Mouse (Mus musculus) MEL (cell line): ENCODE data around the gene Clec4f. TPM values are rescaled to one million over a fixed set of nuclear protein-coding genes. Genes with fewer than 3 reads are reported as not detected.

Experiments
- DNase-seq: peaks from one replicate; pipeline ENCODE4 v3.0.0; 2011; ENCODE audit warnings: low read depth, low spot score
- H3K27ac ChIP-seq: 2 replicates; pipeline ENCODE4 v1.5.1; 2012; ENCODE audit warnings: low read depth, mild to moderate bottlenecking, control low read depth, low read length, moderate library complexity; ENCODE audit not compliant: control insufficient read depth
- H3K27me3 ChIP-seq, 2 experiments: fragments of 150-350 bp in 1 of 2; sonication (generic) in 1 of 2; 2 replicates each; pipeline ENCODE4 v1.6.1; 2012; ENCODE audit warnings: low read length in 2 of 2, mild to moderate bottlenecking in 2 of 2, improper control_type of control experiment in 1 of 2, moderate library complexity in 1 of 2; ENCODE audit not compliant: insufficient read depth in 2 of 2, control insufficient read depth in 1 of 2
- H3K36me3 ChIP-seq, 2 experiments: 2 replicates each; pipeline ENCODE4 v1.6.1; 2012 to 2014; ENCODE audit warnings: low read length in 2 of 2, improper control_type of control experiment in 1 of 2, inconsistent platforms in 1 of 2, mild to moderate bottlenecking in 1 of 2; ENCODE audit not compliant: insufficient read depth in 2 of 2, control insufficient read depth in 1 of 2
- H3K4me1 ChIP-seq, 2 experiments: fragments of 150-350 bp in 1 of 2; sonication (generic) in 1 of 2; 2 replicates each; pipeline ENCODE4 v1.6.1; 2012; ENCODE audit warnings: low read length in 2 of 2, improper control_type of control experiment in 1 of 2, mild to moderate bottlenecking in 1 of 2; ENCODE audit not compliant: insufficient read depth in 2 of 2, control insufficient read depth in 1 of 2
- H3K4me3 ChIP-seq, 2 experiments: fragments of 150-350 bp in 1 of 2; sonication (generic) in 1 of 2; 2 replicates each; pipeline ENCODE4 v1.5.1; 2012; ENCODE audit warnings: low read depth in 2 of 2, low read length in 2 of 2, mild to moderate bottlenecking in 2 of 2, moderate library complexity in 2 of 2, control low read depth in 1 of 2, improper control_type of control experiment in 1 of 2; ENCODE audit not compliant: control insufficient read depth in 1 of 2, insufficient read depth in 1 of 2
- H3K79me2 ChIP-seq: 2 replicates; pipeline ENCODE4 v1.6.1; 2012; ENCODE audit warnings: mild to moderate bottlenecking, low read length, moderate library complexity; ENCODE audit not compliant: control insufficient read depth, poor library complexity, insufficient read depth
- H3K9ac ChIP-seq: 2 replicates; pipeline ENCODE4 v1.6.1; 2012; ENCODE audit warnings: low read depth, mild to moderate bottlenecking, control low read depth, low read length, moderate library complexity; ENCODE audit not compliant: control insufficient read depth, poor library complexity, severe bottlenecking
- H3K9me3 ChIP-seq: fragments of 150-350 bp; sonication (generic); replicated peaks from 2 replicates; pipeline ENCODE4 v1.6.1; 2012; ENCODE audit warnings: mild to moderate bottlenecking, low read length, improper control_type of control experiment, moderate library complexity; ENCODE audit not compliant: insufficient read depth
- CHD2 ChIP-seq: IDR thresholded peaks from 2 replicates; pipeline ENCODE4 v1.6.1; 2011; ENCODE audit warnings: low read length, improper control_type of control experiment
- CTCF ChIP-seq, 3 experiments: IDR thresholded peaks in 2 of 3; conservative IDR thresholded peaks in 1 of 3; 2 replicates each; pipeline ENCODE4 v1.5.1; 2011 to 2012; ENCODE audit warnings: low read length in 3 of 3, low read depth in 2 of 3, mild to moderate bottlenecking in 2 of 3, improper control_type of control experiment in 1 of 3, inconsistent platforms in 1 of 3, mixed read lengths in 1 of 3, moderate library complexity in 1 of 3; ENCODE audit not compliant: control insufficient read depth in 1 of 3, insufficient read depth in 1 of 3, poor library complexity in 1 of 3, severe bottlenecking in 1 of 3
- E2F4 ChIP-seq: IDR thresholded peaks from 2 replicates; pipeline ENCODE4 v1.6.1; 2011; ENCODE audit warnings: low read depth, low read length, improper control_type of control experiment, borderline replicate concordance
- ELF1 ChIP-seq: IDR thresholded peaks from 2 replicates; pipeline ENCODE4 v1.6.1; 2014; ENCODE audit warnings: low read depth, mild to moderate bottlenecking, inconsistent platforms, low read length, improper control_type of control experiment, moderate library complexity
- EP300 ChIP-seq, 2 experiments: IDR thresholded peaks; 2 replicates each; pipeline ENCODE4 v1.6.1; 2011; ENCODE audit warnings: improper control_type of control experiment in 2 of 2, low read length in 2 of 2, low read depth in 1 of 2, mild to moderate bottlenecking in 1 of 2
- GABPA ChIP-seq: IDR thresholded peaks from 2 replicates; pipeline ENCODE4 v1.6.1; 2012; ENCODE audit warnings: low read depth, mild to moderate bottlenecking, inconsistent platforms, low read length, improper control_type of control experiment, moderate library complexity
- GATA1 ChIP-seq: IDR thresholded peaks from 2 replicates; pipeline ENCODE4 v1.6.1; 2011; ENCODE audit warnings: low read depth, low read length, improper control_type of control experiment
- HCFC1 ChIP-seq: IDR thresholded peaks from 2 replicates; pipeline ENCODE4 v1.6.1; 2012; ENCODE audit warnings: low read depth, mild to moderate bottlenecking, inconsistent platforms, low read length, improper control_type of control experiment, moderate library complexity
- JUND ChIP-seq: IDR thresholded peaks from 2 replicates; pipeline ENCODE4 v1.6.1; 2011; ENCODE audit warnings: low read depth, mild to moderate bottlenecking, improper control_type of control experiment, low read length
- KAT2A ChIP-seq: conservative IDR thresholded peaks from 2 replicates; pipeline ENCODE4 v1.6.1; 2012; ENCODE audit warnings: low read depth, low read length, improper control_type of control experiment, inconsistent platforms
- NELFE ChIP-seq: IDR thresholded peaks from 2 replicates; pipeline ENCODE4 v1.6.1; 2011; ENCODE audit warnings: low read depth, low read length, improper control_type of control experiment
- NRF1 ChIP-seq: IDR thresholded peaks from 2 replicates; pipeline ENCODE4 v1.6.1; 2014; ENCODE audit warnings: low read depth, mild to moderate bottlenecking, inconsistent platforms, low read length, improper control_type of control experiment, moderate library complexity; ENCODE audit not compliant: poor library complexity, insufficient read depth, severe bottlenecking
- POLR2A ChIP-seq, 2 experiments: IDR thresholded peaks; 2 replicates each; pipeline ENCODE4 v1.6.1; 2011 to 2012; ENCODE audit warnings: low read length in 2 of 2, mild to moderate bottlenecking in 2 of 2, control low read depth in 1 of 2, improper control_type of control experiment in 1 of 2, low read depth in 1 of 2, moderate library complexity in 1 of 2; ENCODE audit not compliant: control insufficient read depth in 1 of 2, insufficient read depth in 1 of 2, poor library complexity in 1 of 2
- RAD21 ChIP-seq: IDR thresholded peaks from 2 replicates; pipeline ENCODE4 v1.6.1; 2011; ENCODE audit warnings: mild to moderate bottlenecking, low read depth, low read length, improper control_type of control experiment
- SIN3A ChIP-seq: IDR thresholded peaks from 2 replicates; pipeline ENCODE4 v1.6.1; 2012; ENCODE audit warnings: low read length, improper control_type of control experiment, inconsistent platforms
- SMC3 ChIP-seq: IDR thresholded peaks from 2 replicates; pipeline ENCODE4 v1.6.1; 2011; ENCODE audit warnings: low read depth, low read length, improper control_type of control experiment
- UBTF ChIP-seq: IDR thresholded peaks from 2 replicates; pipeline ENCODE4 v1.6.1; 2012; ENCODE audit warnings: low read depth, mild to moderate bottlenecking, inconsistent platforms, low read length, improper control_type of control experiment, moderate library complexity, borderline replicate concordance; ENCODE audit not compliant: insufficient read depth
- USF2 ChIP-seq, 2 experiments: IDR thresholded peaks; 2 replicates each; pipeline ENCODE4 v1.6.1; 2011 to 2012; ENCODE audit warnings: improper control_type of control experiment in 2 of 2, low read length in 2 of 2, borderline replicate concordance in 1 of 2, inconsistent platforms in 1 of 2, low read depth in 1 of 2, mild to moderate bottlenecking in 1 of 2; ENCODE audit not compliant: insufficient read depth in 1 of 2
- ZC3H11A ChIP-seq: IDR thresholded peaks from 2 replicates; pipeline ENCODE4 v1.6.1; 2012; ENCODE audit warnings: low read depth, mild to moderate bottlenecking, inconsistent platforms, low read length, improper control_type of control experiment
- ZKSCAN1 ChIP-seq: IDR thresholded peaks from 2 replicates; pipeline ENCODE4 v1.6.1; 2012; ENCODE audit warnings: low read depth, mild to moderate bottlenecking, inconsistent platforms, low read length, improper control_type of control experiment, moderate library complexity
- ZMIZ1 ChIP-seq: IDR thresholded peaks from 2 replicates; pipeline ENCODE4 v1.6.1; 2012; ENCODE audit warnings: low read depth, mild to moderate bottlenecking, inconsistent platforms, low read length, improper control_type of control experiment, moderate library complexity
- polyA plus RNA-seq, 2 experiments: library from polyadenylated mRNA; stranded (reverse) in 1 of 2; unstranded in 1 of 2; fragments of >175 nt in 1 of 2; fragments of >200 nt in 1 of 2; gene quantifications; 2 replicates each; pipeline versions ENCODE4 v1.2.1 to v1.2.4; 2012; ENCODE audit warnings: low replicate concordance in 2 of 2, low read depth in 1 of 2; ENCODE audit not compliant: insufficient read length in 2 of 2, insufficient read depth in 1 of 2, missing spikeins in 1 of 2
- total RNA-seq: library from RNA; depleted of rRNA; stranded (reverse); fragments of 300-350 nt; gene quantifications from 2 replicates; pipeline ENCODE4 v1.2.3, GENCODE M21; 2012

The Clec4f gene
- total and polyA plus RNA-seq, 3 experiments: not detected

DNA sequence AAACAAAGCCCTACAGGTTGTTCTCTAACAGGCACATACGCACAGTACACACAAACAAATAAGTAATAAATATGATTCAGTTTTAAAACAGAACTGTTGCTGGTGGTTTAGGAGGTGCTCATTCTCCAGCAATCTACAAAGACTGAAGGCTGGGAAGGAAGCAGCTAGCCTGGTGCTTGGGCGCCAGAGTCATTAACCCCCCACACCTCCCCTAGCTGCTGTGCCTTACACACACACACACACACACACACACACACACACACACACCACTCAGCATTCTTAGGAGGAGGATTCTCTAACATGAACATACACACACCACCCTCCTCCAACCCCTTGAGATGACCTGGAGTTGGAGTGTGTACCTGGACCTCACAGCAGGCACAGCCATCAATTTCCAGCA lies 34.9 kb upstream of the Clec4f start:
- Histone ChIP-seq H3K4me1 (peaks cover 0 to 9% of the 10 kb centered on the region in 2 experiments; a peak in 2 of 4 replicates), H3K79me2 (no peaks in the 10 kb centered on the region), H3K27ac (no peak overlapping the region)
- DNase-seq: no peak
- TF ChIP-seq GABPA (no peak), UBTF (no peak), ZC3H11A (no peak), ZMIZ1 (no peak), ELF1 (no peak), CHD2 (no peak), NRF1 (no peak), E2F4 (no peak), POLR2A (IDR thresholded peaks at IDR 0.05; ENCODE audit: control insufficient read depth in 1 of 2, insufficient read depth in 1 of 2, low read depth in 1 of 2, low read length in 2 of 2, poor library complexity in 1 of 2) (no peak), JUND (no peak), HCFC1 (no peak), NELFE (no peak), USF2 (IDR thresholded peaks at IDR 0.05; ENCODE audit: borderline replicate concordance in 1 of 2, insufficient read depth in 1 of 2, low read depth in 1 of 2, low read length in 2 of 2) (no peak), GATA1 (no peak)
- TF ChIP-seq, all 39 proteins: peak for 0
- no peak overlapping the region for H3K4me3 ChIP-seq
- no peak overlapping the region for H3K9ac ChIP-seq
- peaks cover 6 to 21% of the 10 kb centered on the region in 2 experiments for H3K27me3 ChIP-seq
- H3K36me3 ChIP-seq: no peaks in the 10 kb centered on the region; a peak in 1 of 4 replicates
- no peaks in the 10 kb centered on the region for H3K9me3 ChIP-seq

DNA sequence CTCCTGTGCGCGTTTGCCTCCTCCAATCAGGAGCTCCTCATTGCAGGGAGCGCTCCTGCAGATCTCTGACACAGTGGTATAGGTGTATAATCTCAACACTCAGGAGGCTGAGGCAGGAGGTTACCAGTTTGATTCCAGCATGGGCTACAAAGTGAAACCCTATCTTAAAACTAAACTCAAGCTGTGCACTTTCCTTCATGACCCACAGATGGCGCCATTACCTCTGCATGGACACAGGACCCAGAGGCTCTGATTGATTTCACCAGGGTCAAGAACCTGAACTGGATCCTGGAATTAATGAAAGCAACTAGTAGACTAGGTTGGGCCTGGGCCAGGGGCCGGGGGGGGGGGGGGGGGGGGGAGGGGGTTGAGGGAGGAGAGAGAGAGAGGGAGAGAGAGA lies 34.3 kb upstream of the Clec4f start:
- Histone ChIP-seq H3K9ac (no peak overlapping the region), H3K79me2 (no peaks in the 10 kb centered on the region), H3K36me3 (no peaks in the 10 kb centered on the region; a peak in 1 of 4 replicates), H3K4me1 (peaks cover 0 to 7% of the 10 kb centered on the region in 2 experiments; a peak in 2 of 4 replicates), H3K9me3 (no peaks in the 10 kb centered on the region), H3K27me3 (peaks cover 10 to 26% of the 10 kb centered on the region in 2 experiments), H3K4me3 (no peak overlapping the region), H3K27ac (no peak overlapping the region)
- TF ChIP-seq ZMIZ1: no peak
- no peak for TF ChIP-seq ZKSCAN1
- TF ChIP-seq SIN3A: no peak
- no peak for TF ChIP-seq KAT2A
- TF ChIP-seq EP300 (IDR thresholded peaks at IDR 0.05; ENCODE audit: low read depth in 1 of 2, low read length in 2 of 2): no peak
- no peak for TF ChIP-seq UBTF
- peak; percentile 62 for TF ChIP-seq SMC3
- TF ChIP-seq RAD21: peak; percentile 77
- TF ChIP-seq CTCF (IDR thresholded peaks at IDR 0.05 in 2 of 3, conservative IDR thresholded peaks at IDR 0.05 in 1 of 3; ENCODE audit: control insufficient read depth in 1 of 3, insufficient read depth in 1 of 3, low read depth in 2 of 3, low read length in 3 of 3, poor library complexity in 1 of 3, severe bottlenecking in 1 of 3): peak; percentile 78 to 91 (median 87)
- peak; percentile 37; the same call in 1 of the 2 replicates for TF ChIP-seq ZC3H11A
- peak; percentile 67 for DNase-seq
